22 mouse cellular contexts compared by ENCODE assay signal in genomic region chr8:85327036-85327435, GRCm38 (mm10).
"Had no signal": no experiment of that assay in that cellular context is flagged by ENCODE, and none has a peak within 500 bp of the region (broad histone marks: within the 10 kb centered on the region; RNA-seq: fewer than 3 reads in every experiment).

No protein-coding gene starts in this region.

- H3K4me1 ChIP-seq: heart, embryonic 12.5 days; hindbrain, embryonic 13.5 days; hindbrain, embryonic 15.5 days; kidney, embryonic 15.5 days; limb, embryonic 13.5 days; limb, embryonic 15.5 days had no signal

- H3K4me2 ChIP-seq: heart, embryonic 12.5 days; hindbrain, embryonic 13.5 days; hindbrain, embryonic 15.5 days; kidney, embryonic 15.5 days; limb, embryonic 13.5 days; limb, embryonic 15.5 days; liver, embryonic 12.5 days had no signal

- H3K4me3 ChIP-seq: heart, adult 2 months; heart, embryonic 12.5 days; hindbrain, embryonic 13.5 days; hindbrain, embryonic 15.5 days; kidney, embryonic 15.5 days; limb, embryonic 13.5 days; limb, embryonic 15.5 days; liver, embryonic 12.5 days had no signal

- DNase-seq: gastrocnemius, postnatal 14 days; gastrocnemius, postnatal 36 days; heart, adult 2 months; heart, postnatal 10 days; kidney, adult 11 months; kidney, adult 2 months; kidney, adult 9 months; kidney, postnatal 14 days; kidney, postnatal 36 days; layer of hippocampus, adult 9-11 months; layer of hippocampus, postnatal 36 days; left cerebral cortex, postnatal 4 days had no signal

- H3K9me3 ChIP-seq: heart, embryonic 12.5 days; hindbrain, embryonic 13.5 days; hindbrain, embryonic 15.5 days; kidney, embryonic 15.5 days; limb, embryonic 13.5 days; limb, embryonic 15.5 days; liver, embryonic 12.5 days had no signal

- H3K27me3 ChIP-seq: heart, embryonic 12.5 days; hindbrain, embryonic 13.5 days; hindbrain, embryonic 15.5 days; kidney, embryonic 15.5 days; limb, embryonic 13.5 days; limb, embryonic 15.5 days; liver, embryonic 12.5 days had no signal

- H3K36me3 ChIP-seq: hindbrain, embryonic 13.5 days; hindbrain, embryonic 15.5 days; kidney, embryonic 15.5 days; limb, embryonic 13.5 days; limb, embryonic 15.5 days had no signal

- H3K27ac ChIP-seq: heart, adult 2 months; hindbrain, embryonic 13.5 days; hindbrain, embryonic 15.5 days; hindbrain, postnatal 0 days; kidney, embryonic 15.5 days; kidney, postnatal 0 days; limb, embryonic 13.5 days; limb, embryonic 15.5 days; liver, embryonic 12.5 days; liver, embryonic 14.5 days had no signal
